9 mouse cellular contexts compared by ENCODE assay signal in genomic region chr6:121635878-121636371, GRCm38 (mm10). TPM values are rescaled to one million over a fixed set of nuclear protein-coding genes. Genes with fewer than 3 reads are reported as not detected.
DNase-seq lines count a peak whose midpoint lies in the region; ATAC-seq and TF ChIP-seq lines count a peak whose summit lies in the region.
"Had no signal": no experiment of that assay in that cellular context is flagged by ENCODE, and none has a peak within 500 bp of the region (broad histone marks: within the 10 kb centered on the region; RNA-seq: fewer than 3 reads in every experiment).

No protein-coding gene starts in this region.

- no peak for ATAC-seq in heart, embryonic 15.5 days (replicated peaks; ENCODE audit: insufficient number of reproducible peaks, insufficient read depth, low FRiP score, low read depth)
- ATAC-seq in hindbrain, embryonic 13.5 days (ENCODE audit: low FRiP score): peak; percentile 59; the same call in 1 of the 2 replicates
- ATAC-seq in neural tube, embryonic 11.5 days (ENCODE audit: insufficient read depth, low FRiP score, low TSS enrichment): no peak
- ATAC-seq: Patski had no signal

- TF ChIP-seq POLR2A in brain, embryonic 14.5 days (IDR thresholded peaks at IDR 0.05; ENCODE audit: borderline replicate concordance, extremely low read depth, insufficient read depth, insufficient read length, poor library complexity, severe bottlenecking): no peak

- no peaks in the 10 kb centered on the region for H3K9me3 ChIP-seq in heart, embryonic 15.5 days (replicated peaks)
- no peaks in the 10 kb centered on the region for H3K9me3 ChIP-seq in hindbrain, embryonic 13.5 days
- no peaks in the 10 kb centered on the region for H3K9me3 ChIP-seq in neural tube, embryonic 11.5 days (ENCODE audit: control insufficient read depth, low read length)

- 8% methylated on average over 12 of the region's 12 CpGs for WGBS in heart, embryonic 15.5 days
- WGBS in hindbrain, embryonic 13.5 days: 7% methylated on average over 12 of the region's 12 CpGs
- 7% methylated on average over 12 of the region's 12 CpGs for WGBS in neural tube, embryonic 11.5 days

- no peak overlapping the region for H3K27ac ChIP-seq in heart, embryonic 15.5 days
- H3K27ac ChIP-seq in hindbrain, embryonic 13.5 days: no peak overlapping the region
- no peak overlapping the region for H3K27ac ChIP-seq in neural tube, embryonic 11.5 days (ENCODE audit: low read depth, low read length)

- H3K36me3 ChIP-seq in heart, embryonic 15.5 days: no peaks in the 10 kb centered on the region
- no peaks in the 10 kb centered on the region for H3K36me3 ChIP-seq in hindbrain, embryonic 13.5 days
- no peaks in the 10 kb centered on the region for H3K36me3 ChIP-seq in neural tube, embryonic 11.5 days (ENCODE audit: control insufficient read depth, insufficient read depth, low read length)

- no peaks in the 10 kb centered on the region for H3K4me1 ChIP-seq in heart, embryonic 15.5 days (replicated peaks)
- peaks cover 4% of the 10 kb centered on the region; the same call in 1 of the 2 replicates for H3K4me1 ChIP-seq in hindbrain, embryonic 13.5 days (replicated peaks)
- no peaks in the 10 kb centered on the region for H3K4me1 ChIP-seq in neural tube, embryonic 11.5 days (ENCODE audit: control insufficient read depth, insufficient read depth, low read length)

- H3K9ac ChIP-seq in heart, embryonic 15.5 days: no peak overlapping the region
- peak overlapping the region; percentile 46 for H3K9ac ChIP-seq in hindbrain, embryonic 13.5 days
- H3K9ac ChIP-seq in neural tube, embryonic 11.5 days (ENCODE audit: low read length): no peak overlapping the region

- peak overlapping the region; percentile 23 for H3K4me3 ChIP-seq in heart, embryonic 15.5 days
- peak overlapping the region; percentile 19 for H3K4me3 ChIP-seq in hindbrain, embryonic 13.5 days
- H3K4me3 ChIP-seq in neural tube, embryonic 11.5 days (ENCODE audit: low read depth, low read length): no peak overlapping the region

- intact Hi-C loops in left cerebral cortex, postnatal 25 days (cut with DNase I): no loop called here

- peak overlapping the region; percentile 49 for H3K4me2 ChIP-seq in heart, embryonic 15.5 days
- H3K4me2 ChIP-seq in hindbrain, embryonic 13.5 days: peak overlapping the region; percentile 49
- H3K4me2 ChIP-seq in neural tube, embryonic 11.5 days (ENCODE audit: low read depth): peak overlapping the region; percentile 1

- no peaks in the 10 kb centered on the region for H3K27me3 ChIP-seq in heart, embryonic 15.5 days
- H3K27me3 ChIP-seq in hindbrain, embryonic 13.5 days: no peaks in the 10 kb centered on the region
- no peaks in the 10 kb centered on the region for H3K27me3 ChIP-seq in neural tube, embryonic 11.5 days (ENCODE audit: control insufficient read depth, insufficient read depth, low read length)

- no peak for DNase-seq in heart, postnatal 4 days
- DNase-seq in brain, embryonic 14.5 days (ENCODE audit: low read depth): peak; percentile 80
- peak; percentile 2 to 28 for DNase-seq in left cerebral cortex, postnatal 25 days (ENCODE audit: low spot score in 2 of 2)
- peak; percentile 50 for DNase-seq in neural tube, embryonic 11.5 days (ENCODE audit: low spot score)
- no peak for DNase-seq in B cell, adult 2 months
- DNase-seq in spleen, adult 12 weeks (ENCODE audit: low spot score): no peak

- TF ChIP-seq CTCF in brain, embryonic 14.5 days (IDR thresholded peaks at IDR 0.05; ENCODE audit: borderline replicate concordance, extremely low read depth, insufficient read depth, insufficient read length): no peak

RNA-seq across cellular contexts. Expression of gene A2m, which starts 0.7 kb away (rescaled TPM):
- polyA plus RNA-seq in heart, embryonic 15.5 days (2015; fragmentation: Nextera tagmentation; extraction: Ambion mirVana): 2.0 and 2.4 TPM in 2 replicates
- 1 to 10 TPM; 5.3 to 6.7 TPM for total RNA-seq in heart, postnatal 4 days (2021)
- polyA plus RNA-seq in brain, embryonic 14.5 days (2012; rRNA removed): 4.2 and 9.3 TPM in 2 replicates
- 8.2 and 9.8 TPM in 2 replicates for polyA plus RNA-seq in hindbrain, embryonic 13.5 days (2015; fragmentation: Nextera tagmentation; extraction: Ambion mirVana)
- 1 to 10 TPM; 2.6 to 3.0 TPM for total RNA-seq in left cerebral cortex, postnatal 25 days (2021)
- polyA plus RNA-seq in neural tube, embryonic 11.5 days (2014; fragmentation: Nextera tagmentation; extraction: Ambion mirVana): 1.8 and 1.9 TPM in 2 replicates

Comparison
In these comparisons a context has a peak if more than half of its experiments do, and no peak if none do; other contexts are left out.
1. DNase-seq: peak in brain, embryonic 14.5 days (single experiment), left cerebral cortex, postnatal 25 days (2 of 2) and neural tube, embryonic 11.5 days (single experiment); none in heart, postnatal 4 days (single experiment), B cell, adult 2 months (0 of 2) and spleen, adult 12 weeks (single experiment).
2. Peak in every context shown above with its lines, with median percentiles within 50 percentile points of each other: H3K4me2 ChIP-seq.